In the genomic region with DNA sequence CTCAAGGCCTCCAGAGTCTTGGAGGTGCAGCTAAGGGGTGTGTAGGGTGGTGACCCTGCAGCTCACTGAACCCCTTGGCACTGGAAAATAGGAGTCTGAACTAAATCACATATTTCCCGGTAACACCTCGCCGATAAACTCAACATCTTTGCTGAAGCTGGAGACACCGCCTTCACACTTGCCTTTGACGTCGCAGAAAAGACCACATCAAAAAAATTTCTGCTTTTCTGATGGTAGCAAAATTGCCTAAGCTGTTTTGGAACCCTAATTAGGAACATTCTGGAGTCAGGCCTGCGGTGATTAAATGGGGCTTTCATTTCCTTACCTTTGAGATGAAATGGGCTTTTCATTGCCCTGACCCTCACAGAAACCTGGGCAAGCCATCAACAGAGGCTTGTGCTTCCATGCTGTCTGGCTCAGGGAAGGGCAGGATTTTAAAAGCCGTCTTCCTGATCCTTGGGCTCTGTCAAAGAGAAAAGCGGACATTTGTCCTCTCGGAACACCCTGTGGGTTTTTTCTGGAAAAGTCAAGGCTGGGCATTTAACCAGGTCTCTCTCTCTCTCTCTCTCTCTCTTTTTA, we compare ENCODE assay signal across 9 mouse cellular contexts.
A peak's percentile ranks its signal among the peaks of the same experiment; 100 is the strongest.
DNase-seq lines count a peak whose midpoint lies in the region; ATAC-seq and TF ChIP-seq lines count a peak whose summit lies in the region.
"Had no signal": no experiment of that assay in that cellular context is flagged by ENCODE, and none has a peak within 500 bp of the region (broad histone marks: within the 10 kb centered on the region; RNA-seq: fewer than 3 reads in every experiment).

No protein-coding gene starts in this region.

- H3K27ac ChIP-seq in heart, adult 2 months = peak overlapping the region; percentile 41
- peak overlapping the region; percentile 30 for H3K27ac ChIP-seq in liver, adult 2 months (replicated peaks; ENCODE audit: insufficient read depth, low read depth, low read length)
- no peak overlapping the region; the same call in 1 of the 2 replicates for H3K27ac ChIP-seq in liver, embryonic 12.5 days
- H3K27ac ChIP-seq in heart, postnatal 0 days (ENCODE audit: low read depth) = 0 out of 2 replicates have a peak overlapping the region, but pooled peaks have one; percentile 41
- peak overlapping the region; percentile 12; the same call in 1 of the 2 replicates for H3K27ac ChIP-seq in small intestine, adult 2 months (ENCODE audit: insufficient read depth, low read depth, low read length)
- H3K27ac ChIP-seq in thymus, adult 2 months (ENCODE audit: control insufficient read depth, insufficient read depth, low read length) = no peak overlapping the region

- H3K9me3 ChIP-seq in liver, embryonic 12.5 days (replicated peaks) = no peaks in the 10 kb centered on the region
- no peaks in the 10 kb centered on the region for H3K9me3 ChIP-seq in heart, postnatal 0 days (replicated peaks; ENCODE audit: control insufficient read depth, low read length)

- no peak overlapping the region for H3K9ac ChIP-seq in heart, adult 2 months (ENCODE audit: low read depth, low read length)
- H3K9ac ChIP-seq in liver, adult 2 months (ENCODE audit: low read depth, low read length) = no peak overlapping the region
- H3K9ac ChIP-seq in liver, embryonic 12.5 days = no peak overlapping the region
- H3K9ac ChIP-seq in heart, postnatal 0 days (replicated peaks; ENCODE audit: low read depth, low read length) = no peak overlapping the region

- no peak for ATAC-seq in liver, embryonic 12.5 days
- no peak for ATAC-seq in heart, postnatal 0 days (ENCODE audit: insufficient read depth, low read depth)

- TF ChIP-seq CTCF in heart, adult 2 months (IDR thresholded peaks at IDR 0.05) = no peak
- no peak for TF ChIP-seq CTCF in liver, adult 2 months (IDR thresholded peaks at IDR 0.05; ENCODE audit: low read depth, low read length)
- no peak for TF ChIP-seq CTCF in heart, postnatal 0 days (IDR thresholded peaks at IDR 0.05; ENCODE audit: low read depth)
- no peak for TF ChIP-seq CTCF in small intestine, adult 2 months (IDR thresholded peaks at IDR 0.05; ENCODE audit: extremely low read depth, insufficient read length, insufficient replicate concordance, low read depth, low read length)
- TF ChIP-seq CTCF in thymus, adult 2 months (IDR thresholded peaks at IDR 0.05; ENCODE audit: borderline replicate concordance, control insufficient read depth, extremely low read depth, insufficient read depth, low read length, poor library complexity) = no peak

- no peak overlapping the region for H3K4me2 ChIP-seq in liver, embryonic 12.5 days
- no peak overlapping the region for H3K4me2 ChIP-seq in heart, postnatal 0 days (ENCODE audit: low read depth, low read length)

- no peaks in the 10 kb centered on the region for H3K79me2 ChIP-seq in heart, adult 2 months (replicated peaks; ENCODE audit: control insufficient read depth, insufficient read depth, low read length)
- H3K79me2 ChIP-seq in liver, adult 2 months (ENCODE audit: control insufficient read depth, insufficient read depth, low read length) = 0 out of 2 replicates have a peak, but pooled peaks cover 2% of the 10 kb centered on the region

- no peak for DNase-seq in heart, adult 2 months
- no peak for DNase-seq in heart, postnatal 14 days
- DNase-seq in liver, adult 2 months (ENCODE audit: extremely low read depth, low read depth, low spot score) = no peak
- no peak for DNase-seq in heart, postnatal 0 days (ENCODE audit: low spot score)
- no peak for DNase-seq in thymus, postnatal 4 days
- no peak for DNase-seq in thymus, adult 2 months
- DNase-seq: lung, postnatal 14 days had no signal

- no peak for TF ChIP-seq POLR2A in heart, adult 2 months (IDR thresholded peaks at IDR 0.05; ENCODE audit: insufficient read depth, low read depth, low read length)
- no peak for TF ChIP-seq POLR2A in liver, adult 2 months (IDR thresholded peaks at IDR 0.05; ENCODE audit: extremely low read depth, insufficient read depth, low read length)
- TF ChIP-seq POLR2A in small intestine, adult 2 months (IDR thresholded peaks at IDR 0.05; ENCODE audit: low read depth, low read length) = no peak
- no peak for TF ChIP-seq POLR2A in thymus, adult 2 months (IDR thresholded peaks at IDR 0.05; ENCODE audit: control insufficient read depth, extremely low read depth, insufficient read depth, low read length, poor library complexity)

- WGBS in heart, adult 2 months = 85% methylated on average over 10 of the region's 10 CpGs
- WGBS in liver, adult 2 months = 93% methylated on average over 10 of the region's 10 CpGs
- 83% methylated on average over 10 of the region's 10 CpGs for WGBS in liver, embryonic 12.5 days (ENCODE audit: insufficient replicate concordance)
- WGBS in heart, postnatal 0 days = 82% methylated on average over 10 of the region's 10 CpGs
- WGBS in small intestine, adult 2 months = 87% methylated on average over 10 of the region's 10 CpGs
- 60% methylated on average over 10 of the region's 10 CpGs for WGBS in thymus, adult 2 months

- H3K36me3 ChIP-seq in heart, adult 2 months (ENCODE audit: control insufficient read depth, insufficient read depth, low read length) = no peaks in the 10 kb centered on the region
- no peaks in the 10 kb centered on the region for H3K36me3 ChIP-seq in liver, adult 2 months (ENCODE audit: control insufficient read depth, insufficient read depth, low read length)
- peaks cover 2% of the 10 kb centered on the region; the same call in 1 of the 2 replicates for H3K36me3 ChIP-seq in liver, embryonic 12.5 days
- peaks cover 10% of the 10 kb centered on the region; the same call in 1 of the 2 replicates for H3K36me3 ChIP-seq in heart, postnatal 0 days (replicated peaks; ENCODE audit: control insufficient read depth, insufficient read depth, low read length)
- no peaks in the 10 kb centered on the region for H3K36me3 ChIP-seq in small intestine, adult 2 months (ENCODE audit: control insufficient read depth, insufficient read depth, low read length)
- no peaks in the 10 kb centered on the region for H3K36me3 ChIP-seq in thymus, adult 2 months (ENCODE audit: control insufficient read depth, insufficient read depth, low read length)

- intact Hi-C loops in heart, adult 2 months (cut with DNase I) = loop anchor here (5.0 kb wide), 1 partner anchor 70 kb away; a partner anchor contains a TSS
- intact Hi-C loops in heart, postnatal 14 days (cut with DNase I) = no loop called here

- TF ChIP-seq EP300 in heart, adult 2 months (IDR thresholded peaks at IDR 0.05; ENCODE audit: insufficient read depth, low read depth, low read length) = no peak
- TF ChIP-seq EP300 in heart, postnatal 0 days (IDR thresholded peaks at IDR 0.05; ENCODE audit: low read depth) = no peak

- H3K4me1 ChIP-seq in heart, adult 2 months (ENCODE audit: control insufficient read depth, insufficient read depth, low read length) = peaks cover 2% of the 10 kb centered on the region; the same call in 1 of the 2 replicates
- H3K4me1 ChIP-seq in liver, adult 2 months (ENCODE audit: control insufficient read depth, insufficient read depth, low read length) = peaks cover 11% of the 10 kb centered on the region
- H3K4me1 ChIP-seq in liver, embryonic 12.5 days = peaks cover 25% of the 10 kb centered on the region
- peaks cover 18% of the 10 kb centered on the region for H3K4me1 ChIP-seq in heart, postnatal 0 days (ENCODE audit: control insufficient read depth, insufficient read depth)
- H3K4me1 ChIP-seq in small intestine, adult 2 months (ENCODE audit: control insufficient read depth, insufficient read depth, insufficient read length, low read length) = peaks cover 18% of the 10 kb centered on the region
- H3K4me1 ChIP-seq in thymus, adult 2 months (replicated peaks; ENCODE audit: control insufficient read depth, insufficient read depth, low read length) = no peaks in the 10 kb centered on the region

- no peaks in the 10 kb centered on the region for H3K27me3 ChIP-seq in heart, adult 2 months (ENCODE audit: control insufficient read depth, insufficient read depth, low read length)
- H3K27me3 ChIP-seq in liver, adult 2 months (ENCODE audit: control insufficient read depth, insufficient read depth, low read length) = no peaks in the 10 kb centered on the region
- no peaks in the 10 kb centered on the region for H3K27me3 ChIP-seq in liver, embryonic 12.5 days (replicated peaks)
- no peaks in the 10 kb centered on the region for H3K27me3 ChIP-seq in heart, postnatal 0 days (ENCODE audit: control insufficient read depth, insufficient read depth, low read length)
- no peaks in the 10 kb centered on the region for H3K27me3 ChIP-seq in small intestine, adult 2 months (ENCODE audit: control insufficient read depth, insufficient read depth, low read length)
- no peaks in the 10 kb centered on the region for H3K27me3 ChIP-seq in thymus, adult 2 months (ENCODE audit: control insufficient read depth, insufficient read depth, low read length)

- H3K4me3 ChIP-seq in heart, adult 2 months = no peak overlapping the region
- no peak overlapping the region for H3K4me3 ChIP-seq in liver, adult 2 months (ENCODE audit: insufficient read depth, low read depth, low read length)
- H3K4me3 ChIP-seq in liver, embryonic 12.5 days = no peak overlapping the region
- H3K4me3 ChIP-seq in heart, postnatal 0 days (ENCODE audit: low read depth, low read length) = no peak overlapping the region
- H3K4me3 ChIP-seq in small intestine, adult 2 months (ENCODE audit: low read depth, low read length) = no peak overlapping the region
- no peak overlapping the region for H3K4me3 ChIP-seq in thymus, adult 2 months (ENCODE audit: control insufficient read depth, insufficient read depth, low read length)

Comparison
In these comparisons a context has a peak if more than half of its experiments do, and no peak if none do; other contexts are left out.
1. H3K27ac ChIP-seq: peak in heart, adult 2 months (single experiment), liver, adult 2 months (single experiment), heart, postnatal 0 days (single experiment) and small intestine, adult 2 months (single experiment); none in liver, embryonic 12.5 days (single experiment) and thymus, adult 2 months (single experiment).